Mouse (Mus musculus) embryo, embryonic 9.5 days (tissue): ENCODE data around the gene Uty.

Experiments
- DNase-seq: peaks from one replicate; pipeline ENCODE4 v3.0.0-alpha.2; 2017; ENCODE audit errors: extremely low spot score

Uty gene

DNA sequence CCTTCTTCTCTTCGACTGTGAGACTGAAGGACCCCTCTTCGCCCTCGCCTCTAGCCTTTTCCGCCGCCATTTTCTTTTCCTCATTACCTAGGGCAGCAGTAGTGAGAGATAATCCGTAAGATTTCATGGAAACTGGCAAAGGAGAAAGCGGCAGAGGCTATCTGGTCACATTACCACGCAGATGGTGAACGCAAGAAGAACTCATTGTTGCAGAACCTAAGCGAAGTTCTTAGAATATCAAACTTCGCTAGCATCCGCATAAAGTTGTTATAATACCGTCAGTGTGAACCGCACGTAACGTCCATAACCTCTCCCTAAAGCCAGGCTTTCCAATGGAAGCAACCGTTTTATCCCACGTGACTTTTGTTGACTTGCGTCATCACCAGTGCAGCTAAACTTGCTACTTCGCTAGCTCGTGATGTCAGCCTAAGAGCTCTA lies at the start of gene Uty:
TSS of gene Uty (minus strand) at position 334 of the 438 bp plus-strand sequence.
- peak; percentile 51 for DNase-seq

DNA sequence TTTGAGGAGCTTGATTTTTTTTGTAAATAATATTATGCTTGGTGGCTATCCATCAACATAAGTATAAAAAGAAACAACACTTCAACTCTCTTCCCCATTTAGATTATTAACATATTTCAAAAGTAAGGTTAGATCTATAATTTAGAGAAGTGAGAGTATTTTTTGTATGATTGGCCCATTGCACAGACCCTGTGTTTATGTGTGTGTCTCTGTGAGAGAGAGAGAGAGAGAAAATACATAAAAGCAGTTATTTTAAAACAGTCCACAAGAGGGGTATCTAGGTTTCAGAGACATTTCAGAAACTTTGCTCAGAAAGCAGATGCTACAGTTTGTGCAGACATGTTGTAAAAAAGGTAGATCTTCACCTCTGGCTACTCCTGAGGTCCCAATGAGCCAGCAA lies 48.1 kb upstream of the Uty start:
- DNase-seq = no peak

- DNase-seq = peak; percentile 36
These were observed 40.7 kb upstream of the Uty start, which contains the start of gene Ddx3y for GRCm38 (mm10) chrY:1286171-1286795. Gene Ddx3y, minus strand, starts transcription at chrY:1286629.

DNA sequence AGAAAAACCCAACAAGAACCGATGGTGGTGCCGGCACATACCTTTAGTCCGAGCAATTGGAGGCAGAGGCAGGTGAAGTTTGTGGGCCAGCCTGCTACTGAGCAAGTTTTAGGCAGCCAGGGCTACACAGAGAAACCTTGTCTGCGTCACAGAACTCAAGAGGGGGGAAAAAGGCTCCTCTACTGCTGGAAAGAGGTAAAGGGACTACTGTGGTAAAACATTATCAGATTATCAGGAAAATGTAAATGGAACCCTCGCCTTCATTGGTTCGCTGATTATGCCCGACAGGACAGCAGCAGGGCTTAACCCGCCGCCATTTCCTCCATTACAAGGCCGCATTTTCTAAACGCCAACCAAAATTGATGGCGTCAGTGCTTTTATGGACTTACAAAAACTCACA lies 40.2 kb upstream of the Uty start:
- DNase-seq = no peak

DNA sequence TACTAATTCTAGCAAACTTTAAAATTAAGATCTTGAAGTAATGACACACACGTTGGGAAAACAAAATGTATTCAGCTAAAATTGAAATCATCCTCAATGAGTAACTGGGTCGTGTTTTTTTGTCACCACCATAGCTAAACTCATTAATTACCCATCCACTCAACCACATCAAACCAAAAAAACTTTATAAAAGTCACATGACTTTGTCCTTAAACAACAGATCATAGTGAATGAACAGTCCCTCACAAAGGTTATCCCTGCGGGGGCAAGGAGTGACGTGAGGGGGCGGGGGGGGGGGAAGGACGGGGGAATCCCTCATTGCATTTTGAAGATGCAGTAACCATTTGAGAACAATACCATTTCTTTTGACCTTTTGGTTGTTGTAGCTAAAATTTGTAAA lies 558 bp upstream of the Uty start:
- DNase-seq = peak; percentile 0

DNA sequence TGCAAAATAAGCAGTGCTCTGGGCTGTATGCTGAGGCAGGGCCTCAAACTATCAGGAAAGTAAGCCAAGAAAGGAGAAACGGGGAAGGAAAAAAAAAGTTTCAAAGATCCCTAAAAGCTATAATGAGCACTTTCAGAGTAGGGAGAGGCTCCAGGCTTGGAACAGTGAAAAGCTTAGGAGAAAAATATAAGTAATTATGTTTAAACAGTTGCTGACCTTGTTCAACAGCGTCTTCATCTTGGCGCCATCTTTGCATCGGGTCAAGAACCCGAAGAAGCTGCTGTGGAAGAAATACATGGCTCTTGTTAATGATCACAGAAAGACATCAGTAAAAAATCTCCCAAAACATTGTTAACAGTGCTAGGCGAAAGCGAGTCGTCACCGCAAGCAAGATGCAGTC lies 619 bp downstream of the Uty start:
- peak; percentile 13 for DNase-seq

DNA sequence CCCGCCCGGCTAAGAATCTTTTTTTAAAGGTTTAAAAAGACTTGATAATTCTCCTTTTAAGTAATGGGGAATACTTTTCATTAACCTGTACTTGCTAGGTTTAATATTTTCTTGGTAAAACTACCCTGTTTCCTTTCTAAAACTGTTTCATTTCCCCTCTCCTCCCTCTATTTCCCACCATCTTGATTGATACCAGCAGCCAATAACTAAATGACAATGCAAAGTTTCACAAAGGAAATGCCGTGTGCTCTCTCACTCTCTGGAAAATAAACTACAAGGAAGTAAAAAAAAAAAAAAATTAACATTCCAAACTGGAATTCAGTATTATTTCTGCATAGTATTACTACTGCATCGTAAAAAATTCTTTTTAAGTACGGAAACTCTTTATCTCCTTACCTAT lies 1.1 kb downstream of the Uty start:
- DNase-seq = no peak

- no peak for DNase-seq
These were observed 25.6 kb downstream of the Uty start for GRCm38 (mm10) chrY:1220001-1220400.

- no peak for DNase-seq
These were observed 67.1 kb downstream of the Uty start for GRCm38 (mm10) chrY:1178476-1178875.

- DNase-seq = no peak
These were observed 82.5 kb downstream of the Uty start for GRCm38 (mm10) chrY:1163054-1163453.

DNA sequence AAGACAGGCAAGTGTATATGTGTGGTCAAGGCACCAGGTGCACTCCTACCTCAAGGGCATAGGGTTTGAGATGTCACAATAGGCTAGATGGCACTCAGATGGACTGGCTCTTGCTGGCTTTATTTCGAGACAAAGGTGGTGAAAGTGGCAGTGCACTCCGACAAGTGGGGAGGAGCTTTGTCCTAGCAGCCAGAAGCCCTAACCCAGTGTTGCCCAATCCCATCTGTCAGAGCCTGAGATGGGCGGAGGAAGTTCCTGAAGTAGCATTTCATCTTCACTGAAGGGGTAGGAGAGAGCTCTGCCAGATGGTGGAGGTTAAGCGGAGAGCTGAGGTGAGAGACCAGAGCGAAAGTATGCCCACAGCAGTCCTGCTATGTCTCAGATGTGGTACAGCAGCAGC lies 129.4 kb downstream of the Uty start:
- DNase-seq = no peak

GRCm38 (mm10) chrY:1114016-1114415 lies 131.5 kb downstream of the Uty start:
- DNase-seq = no peak
